Mouse (Mus musculus) urinary bladder, postnatal 4 days (tissue): Measurements from ENCODE around the gene Tdpoz4.
"Not testable (repeated sequence)": the region's sequence is repeated elsewhere in the genome, so short reads cannot be mapped to it uniquely, and the experiment has no call there.

Experiments used
- DNase-seq, 2 experiments: peaks; one replicate each; pipeline ENCODE4 v3.0.0; 2021 to 2022; ENCODE audit warnings: low spot score in 2 of 2

The Tdpoz4 gene

DNA sequence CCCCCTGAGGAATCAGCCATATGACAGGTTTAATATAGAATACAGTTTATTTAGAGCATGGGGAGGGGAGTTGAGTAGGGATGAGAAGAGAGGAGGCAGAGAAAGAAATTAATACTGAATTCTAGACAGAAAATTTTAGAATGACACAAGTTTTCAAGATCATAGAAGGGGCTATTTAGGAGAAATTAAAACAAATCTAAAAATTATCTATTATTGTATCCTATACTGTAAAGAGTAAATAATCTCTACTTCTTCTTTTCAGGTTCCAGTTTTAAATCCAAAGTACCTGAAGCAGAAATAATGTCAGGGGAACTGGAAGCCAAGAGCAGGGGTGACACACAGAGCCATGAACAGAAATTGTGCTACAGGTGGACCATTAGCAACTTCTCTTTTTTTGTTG lies at the start of gene Tdpoz4:
TSS of gene Tdpoz4 (plus strand) at position 301 of the 400 bp plus-strand sequence.
- not testable (repeated sequence) for DNase-seq

GRCm38 (mm10) chr3:93754022-93754421 lies 42.2 kb upstream of the Tdpoz4 start:
- not testable (repeated sequence) for DNase-seq

GRCm38 (mm10) chr3:93772700-93773099 lies 23.5 kb upstream of the Tdpoz4 start, which contains the start of gene Gm5773:
Gene Gm5773 (plus strand): TSS chr3:93773000.
- not testable (repeated sequence) for DNase-seq

DNA sequence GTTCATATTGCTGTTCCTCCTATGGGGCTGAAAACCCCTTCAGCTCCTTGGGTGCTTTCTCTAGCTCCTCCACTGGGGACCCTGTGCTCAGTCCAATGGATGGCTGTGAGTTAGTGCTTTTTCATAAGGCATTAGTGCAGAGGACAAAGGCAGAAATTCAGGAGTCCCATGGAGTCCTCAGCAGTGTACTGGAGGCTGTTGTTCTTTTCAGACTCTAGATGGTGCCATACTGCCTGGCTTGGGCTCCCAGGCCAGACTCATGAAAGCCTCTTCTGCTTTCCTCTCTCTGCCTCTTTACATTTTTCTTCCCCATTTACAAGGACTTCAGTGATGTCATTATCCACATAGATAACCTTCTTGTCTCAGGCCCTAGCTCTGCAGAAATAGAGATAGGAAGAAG lies 17.1 kb downstream of the Tdpoz4 start:
- not testable (repeated sequence) for DNase-seq

- not testable (repeated sequence) for DNase-seq
Observed at GRCm38 (mm10) chr3:93825720-93826119, 29.5 kb downstream of the Tdpoz4 start, which contains the start of gene Tdpoz3. Gene Tdpoz3 (plus strand): TSS chr3:93826020.
